Mouse (Mus musculus): ENCODE data around the gene Fam81a.

Gene Fam81a

GRCm38 (mm10) chr9:70049416-70049783 lies 93.0 kb downstream of the Fam81a start:
- DNase-seq: no peak

GRCm38 (mm10) chr9:70048751-70049415 lies 93.5 kb downstream of the Fam81a start:
- DNase-seq: no peak

GRCm38 (mm10) chr9:70048280-70048679 lies 94.1 kb downstream of the Fam81a start:
- DNase-seq: no peak

- no peak for DNase-seq
Observed at GRCm38 (mm10) chr9:70047839-70048238, 94.5 kb downstream of the Fam81a start.

GRCm38 (mm10) chr9:70046255-70046654 lies 96.1 kb downstream of the Fam81a start:
- no peak for DNase-seq

- DNase-seq: no peak
Observed at GRCm38 (mm10) chr9:70044865-70045264, 97.5 kb downstream of the Fam81a start.

GRCm38 (mm10) chr9:70042935-70043334 lies 99.4 kb downstream of the Fam81a start:
- no peak for DNase-seq

GRCm38 (mm10) chr9:70042137-70042536 lies 100.2 kb downstream of the Fam81a start:
- no peak for DNase-seq

GRCm38 (mm10) chr9:70040570-70040969 lies 101.8 kb downstream of the Fam81a start:
- DNase-seq: no peak

- DNase-seq: no peak
Observed at GRCm38 (mm10) chr9:70039597-70040385, 102.6 kb downstream of the Fam81a start.
